Mouse (Mus musculus) heart, postnatal 0 days (tissue): ENCODE data around the gene Cutal.

ENCODE experiments used
- CTCF ChIP-seq: IDR thresholded peaks from 2 replicates; pipeline ENCODE4 v1.5.1; 2016; ENCODE audit warnings: antibody characterized with exemption, control low read depth, low read depth
- EP300 ChIP-seq: IDR thresholded peaks from 2 replicates; pipeline ENCODE4 v1.6.1; 2016; ENCODE audit warnings: antibody characterized with exemption, low read depth

- no peak for TF ChIP-seq CTCF
- no peak for TF ChIP-seq EP300
Observed at GRCm38 (mm10) chr2:34841706-34842105, 32.5 kb upstream of the Cutal start.
